Mouse (Mus musculus) E14TG2a.4 (cell line): ENCODE results near the gene Plppr2.
A peak's percentile ranks its signal among the peaks of the same experiment; 100 is the strongest.

ENCODE experiments used
- H3K27me3 ChIP-seq: 2 replicates; pipeline ENCODE4 v1.6.1; 2014; ENCODE audit warnings: low read length, control low read depth; ENCODE audit not compliant: insufficient read depth
- H3K36me3 ChIP-seq: 2 replicates; pipeline ENCODE4 v1.6.1; 2014; ENCODE audit warnings: low read length, control low read depth; ENCODE audit not compliant: insufficient read depth
- H3K4me1 ChIP-seq: replicated peaks from 2 replicates; pipeline ENCODE4 v1.6.1; 2014; ENCODE audit warnings: low read depth, low read length, control low read depth
- H3K4me3 ChIP-seq: replicated peaks from 2 replicates; pipeline ENCODE4 v1.5.1; 2014; ENCODE audit warnings: mild to moderate bottlenecking, low read length
- H3K9me3 ChIP-seq: 2 replicates; pipeline ENCODE4 v1.6.1; 2014; ENCODE audit warnings: low read length, control low read depth
- CTCF ChIP-seq: conservative IDR thresholded peaks from 2 replicates; pipeline ENCODE4 v1.5.1; 2014; ENCODE audit warnings: low read length
- NANOG ChIP-seq: IDR thresholded peaks from 2 replicates; pipeline ENCODE4 v1.6.1; 2014; ENCODE audit warnings: borderline replicate concordance, low read length, mixed read lengths
- POU5F1 ChIP-seq: IDR thresholded peaks from 2 replicates; pipeline ENCODE4 v1.6.1; 2014; ENCODE audit warnings: low read length, borderline replicate concordance

The Plppr2 gene

GRCm38 (mm10) chr9:21918035-21918592, 18.7 kb upstream of the Plppr2 start, which contains the start of gene Rab3d:
Gene Rab3d, minus strand, starts transcription at chr9:21918192.
- Histone ChIP-seq H3K4me1 (peaks cover 42% of the 10 kb centered on the region), H3K27me3 (peaks cover 24% of the 10 kb centered on the region), H3K4me3 (peak within 1 kb of the TSS; percentile 92), H3K36me3 (peaks cover 26% of the 10 kb centered on the region), H3K9me3 (no peaks in the 10 kb centered on the region)
- no peak for TF ChIP-seq POU5F1
- TF ChIP-seq NANOG = no peak
- TF ChIP-seq CTCF = no peak

GRCm38 (mm10) chr9:21918692-21919384, 18.0 kb upstream of the Plppr2 start:
- peaks cover 49% of the 10 kb centered on the region for H3K4me1 ChIP-seq
- H3K4me3 ChIP-seq = peak overlapping the region; percentile 46
- H3K36me3 ChIP-seq = peaks cover 30% of the 10 kb centered on the region
- no peaks in the 10 kb centered on the region for H3K9me3 ChIP-seq
- peaks cover 24% of the 10 kb centered on the region for H3K27me3 ChIP-seq
- TF ChIP-seq POU5F1 (no peak), CTCF (no peak), NANOG (no peak)

GRCm38 (mm10) chr9:21923036-21923435, 13.8 kb upstream of the Plppr2 start:
- Histone ChIP-seq H3K9me3 (no peaks in the 10 kb centered on the region), H3K27me3 (no peaks in the 10 kb centered on the region), H3K4me1 (peaks cover 59% of the 10 kb centered on the region), H3K36me3 (peaks cover 47% of the 10 kb centered on the region), H3K4me3 (no peak overlapping the region)
- TF ChIP-seq NANOG (no peak), CTCF (no peak), POU5F1 (no peak)

- TF ChIP-seq CTCF (no peak), POU5F1 (no peak), NANOG (no peak)
Observed at GRCm38 (mm10) chr9:21923490-21924098, 13.2 kb upstream of the Plppr2 start.

GRCm38 (mm10) chr9:21924099-21924493, 12.7 kb upstream of the Plppr2 start:
- H3K36me3 ChIP-seq = peaks cover 47% of the 10 kb centered on the region
- H3K4me1 ChIP-seq = peaks cover 55% of the 10 kb centered on the region
- TF ChIP-seq NANOG (no peak), POU5F1 (no peak)
- no peaks in the 10 kb centered on the region for H3K27me3 ChIP-seq
- H3K4me3 ChIP-seq = peak overlapping the region; percentile 33; the same call in 1 of the 2 replicates
- H3K9me3 ChIP-seq = no peaks in the 10 kb centered on the region

More at GRCm38 (mm10) chr9:21923490-21924098, 13.2 kb upstream of the Plppr2 start:
- Histone ChIP-seq H3K4me1 (peaks cover 58% of the 10 kb centered on the region), H3K4me3 (no peak overlapping the region), H3K9me3 (no peaks in the 10 kb centered on the region), H3K36me3 (peaks cover 47% of the 10 kb centered on the region), H3K27me3 (no peaks in the 10 kb centered on the region)

- Histone ChIP-seq H3K36me3 (peaks cover 47% of the 10 kb centered on the region), H3K27me3 (no peaks in the 10 kb centered on the region), H3K4me3 (no peak overlapping the region), H3K4me1 (peaks cover 60% of the 10 kb centered on the region), H3K9me3 (no peaks in the 10 kb centered on the region)
- no peak for TF ChIP-seq CTCF
- no peak for TF ChIP-seq POU5F1
- TF ChIP-seq NANOG = no peak
Observed at GRCm38 (mm10) chr9:21925034-21925433, 11.8 kb upstream of the Plppr2 start.

GRCm38 (mm10) chr9:21925506-21925905, 11.3 kb upstream of the Plppr2 start:
- Histone ChIP-seq H3K9me3 (no peaks in the 10 kb centered on the region), H3K36me3 (peaks cover 47% of the 10 kb centered on the region), H3K4me3 (no peak overlapping the region), H3K4me1 (peaks cover 60% of the 10 kb centered on the region), H3K27me3 (no peaks in the 10 kb centered on the region)
- TF ChIP-seq POU5F1 = no peak
- no peak for TF ChIP-seq NANOG
- no peak for TF ChIP-seq CTCF

- H3K9me3 ChIP-seq = no peaks in the 10 kb centered on the region
- no peak for TF ChIP-seq CTCF
- TF ChIP-seq NANOG = no peak
- TF ChIP-seq POU5F1 = no peak
- H3K27me3 ChIP-seq = no peaks in the 10 kb centered on the region
- peaks cover 53% of the 10 kb centered on the region for H3K4me1 ChIP-seq
- H3K4me3 ChIP-seq = peak overlapping the region; percentile 87
- peaks cover 47% of the 10 kb centered on the region for H3K36me3 ChIP-seq
Observed at GRCm38 (mm10) chr9:21926155-21926554, 10.7 kb upstream of the Plppr2 start.
